Mouse (Mus musculus): Measurements from ENCODE around the gene Pipox. TPM values are rescaled to one million over a fixed set of nuclear protein-coding genes. Genes with fewer than 3 reads are reported as not detected.

Gene Pipox
- total RNA-seq, 2 experiments from 2014 or later: 0.70 to 1.3 TPM

GRCm38 (mm10) chr11:77854641-77855040, 39.3 kb downstream of the Pipox start:
- DNase-seq (ENCODE audit: extremely low spot score in 1 of 2, low spot score in 2 of 2): no peak
- Histone ChIP-seq H3K27ac (peak overlapping the region; percentile 8), H3K4me3 (no peak overlapping the region)
- intact Hi-C loops (cut with DNase I): loop anchor here (2.0 kb wide), 1 partner anchor 16 kb away; no protein-coding TSS in a partner anchor
- TF ChIP-seq CTCF (IDR thresholded peaks at IDR 0.05): no peak

GRCm38 (mm10) chr11:77852941-77853668, 40.8 kb downstream of the Pipox start:
- Histone ChIP-seq H3K27ac (no peak overlapping the region), H3K4me3 (no peak overlapping the region)
- intact Hi-C loops (cut with DNase I): no loop called here
- no peak for TF ChIP-seq CTCF (IDR thresholded peaks at IDR 0.05)
- no peak for DNase-seq (ENCODE audit: extremely low spot score in 1 of 2, low spot score in 2 of 2)

GRCm38 (mm10) chr11:77852195-77852594, 41.7 kb downstream of the Pipox start:
- no peak overlapping the region for H3K4me3 ChIP-seq
- TF ChIP-seq CTCF (IDR thresholded peaks at IDR 0.05): no peak
- intact Hi-C loops (cut with DNase I): no loop called here
- DNase-seq (ENCODE audit: extremely low spot score in 1 of 2, low spot score in 2 of 2): no peak
- peak overlapping the region; percentile 19 for H3K27ac ChIP-seq

- no peak for DNase-seq (ENCODE audit: extremely low spot score in 1 of 2, low spot score in 2 of 2)
- peak overlapping the region; percentile 72; the same call in 1 of the 2 replicates for H3K27ac ChIP-seq
- TF ChIP-seq CTCF (IDR thresholded peaks at IDR 0.05): no peak
- intact Hi-C loops (cut with DNase I): no loop called here
- no peak overlapping the region for H3K4me3 ChIP-seq
These were observed 42.3 kb downstream of the Pipox start for GRCm38 (mm10) chr11:77851483-77852010.

GRCm38 (mm10) chr11:77850401-77851244, 43.3 kb downstream of the Pipox start:
- intact Hi-C loops (cut with DNase I): no loop called here
- TF ChIP-seq CTCF (IDR thresholded peaks at IDR 0.05): peak; percentile 28
- peak overlapping the region; percentile 72 for H3K27ac ChIP-seq
- DNase-seq (ENCODE audit: extremely low spot score in 1 of 2, low spot score in 2 of 2): peak; percentile 60 to 72
- no peak overlapping the region for H3K4me3 ChIP-seq

DNA sequence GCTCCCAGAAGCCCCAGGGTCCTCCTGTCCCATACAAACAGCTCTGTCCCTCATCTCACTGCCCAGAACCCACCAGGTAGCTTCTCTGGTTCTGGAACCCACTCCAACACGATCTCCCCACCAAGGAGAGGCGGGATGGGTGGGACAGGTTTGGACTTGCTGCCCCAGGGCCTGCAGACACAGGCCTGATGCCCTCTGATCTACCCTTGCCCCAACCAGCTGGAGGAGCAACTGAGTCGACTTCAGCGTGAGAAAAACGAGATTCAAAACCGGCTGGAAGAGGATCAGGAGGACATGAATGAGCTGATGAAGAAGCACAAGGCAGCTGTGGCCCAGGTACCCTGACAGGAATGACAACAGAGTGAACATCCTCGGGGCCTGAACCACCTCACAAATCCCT, 44.7 kb downstream of the Pipox start:
- DNase-seq (ENCODE audit: extremely low spot score in 1 of 2, low spot score in 2 of 2): no peak

GRCm38 (mm10) chr11:77848131-77848530, 45.8 kb downstream of the Pipox start:
- Histone ChIP-seq H3K4me3 (no peak overlapping the region), H3K27ac (peak overlapping the region; percentile 29; the same call in 1 of the 2 replicates)
- intact Hi-C loops (cut with DNase I): no loop called here
- no peak for TF ChIP-seq CTCF (IDR thresholded peaks at IDR 0.05)
- DNase-seq (ENCODE audit: extremely low spot score in 1 of 2, low spot score in 2 of 2): no peak

More for the DNA sequence above, 44.7 kb downstream of the Pipox start:
- intact Hi-C loops (cut with DNase I): no loop called here
- Histone ChIP-seq H3K27ac (0 out of 2 replicates have a peak overlapping the region, but pooled peaks have one; percentile 40), H3K4me3 (no peak overlapping the region)
- TF ChIP-seq CTCF (IDR thresholded peaks at IDR 0.05): no peak

DNA sequence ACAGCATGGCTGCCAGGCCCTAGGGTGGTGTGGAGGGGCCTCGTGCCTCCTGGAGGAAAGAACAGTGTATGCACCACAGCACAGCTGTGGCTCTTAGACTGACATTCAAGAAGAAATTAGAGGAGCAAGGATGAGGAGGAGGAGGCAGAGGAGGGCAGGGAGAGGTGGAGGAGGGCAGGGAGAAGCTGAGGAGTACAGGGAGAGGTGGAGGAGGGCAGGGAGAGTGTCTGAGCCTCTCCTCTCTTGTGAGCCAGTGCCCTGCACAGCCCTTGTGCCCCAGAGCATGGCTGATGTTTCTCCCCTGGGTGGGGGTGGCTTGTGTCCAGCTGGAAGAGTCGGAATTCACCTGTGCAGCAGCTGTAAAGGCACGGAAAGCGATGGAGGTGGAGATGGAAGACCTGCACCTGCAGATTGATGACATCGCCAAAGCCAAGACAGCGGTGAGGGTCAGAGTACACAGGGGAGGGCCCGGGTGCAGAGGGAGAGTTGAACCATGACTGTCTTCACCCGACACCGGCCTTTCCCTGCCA, 46.2 kb downstream of the Pipox start:
- no peak for DNase-seq (ENCODE audit: extremely low spot score in 1 of 2, low spot score in 2 of 2)
- TF ChIP-seq CTCF (IDR thresholded peaks at IDR 0.05): no peak
- intact Hi-C loops (cut with DNase I): no loop called here
- Histone ChIP-seq H3K4me3 (no peak overlapping the region), H3K27ac (peak overlapping the region; percentile 29)

- no peak overlapping the region for H3K27ac ChIP-seq
- TF ChIP-seq CTCF (IDR thresholded peaks at IDR 0.05): no peak
- intact Hi-C loops (cut with DNase I): no loop called here
- H3K4me3 ChIP-seq: no peak overlapping the region
- no peak for DNase-seq (ENCODE audit: extremely low spot score in 1 of 2, low spot score in 2 of 2)
These were observed 50.0 kb downstream of the Pipox start for GRCm38 (mm10) chr11:77843906-77844200.

- H3K27ac ChIP-seq: no peak overlapping the region
- DNase-seq (ENCODE audit: extremely low spot score in 1 of 2, low spot score in 2 of 2): no peak
- no peak overlapping the region for H3K4me3 ChIP-seq
- no peak for TF ChIP-seq CTCF (IDR thresholded peaks at IDR 0.05)
- intact Hi-C loops (cut with DNase I): no loop called here
These were observed 50.6 kb downstream of the Pipox start for GRCm38 (mm10) chr11:77843068-77843905.

DNA sequence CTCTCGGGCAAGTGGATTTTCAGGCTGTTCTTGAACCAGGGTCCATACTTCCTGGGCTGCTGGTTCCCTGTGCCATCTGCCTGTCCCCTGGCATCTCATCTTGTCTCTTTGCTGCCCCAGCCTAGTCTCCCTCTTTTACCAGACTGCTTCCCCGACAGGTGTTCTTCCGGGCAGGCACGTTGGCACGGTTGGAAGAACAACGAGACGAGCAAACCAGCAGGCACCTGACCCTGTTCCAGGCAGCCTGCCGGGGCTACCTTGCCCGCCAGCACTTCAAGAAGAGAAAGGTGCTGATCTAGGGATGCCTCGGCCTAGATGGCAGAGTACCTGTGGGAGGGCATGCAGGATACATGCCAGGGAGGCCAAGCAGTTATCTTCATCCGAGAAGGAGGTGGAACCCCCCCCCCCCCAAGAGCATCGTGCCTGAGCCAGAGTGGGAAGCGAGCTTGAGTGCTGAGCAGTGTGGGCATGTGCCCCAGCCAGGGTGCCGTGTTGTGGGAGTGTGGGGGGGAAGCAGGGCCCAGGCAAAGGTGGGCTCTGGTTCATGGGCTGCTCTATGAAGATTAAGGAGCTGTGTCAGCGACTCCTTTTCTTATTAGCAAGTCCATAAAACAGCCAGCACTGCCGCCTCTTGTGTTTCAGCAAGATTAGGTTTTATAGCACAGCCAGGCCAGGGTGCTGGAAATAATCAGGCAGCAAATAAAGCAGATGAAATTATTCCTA, 53.2 kb downstream of the Pipox start:
- TF ChIP-seq CTCF (IDR thresholded peaks at IDR 0.05): no peak
- Histone ChIP-seq H3K27ac (no peak overlapping the region), H3K4me3 (no peak overlapping the region)
- intact Hi-C loops (cut with DNase I): no loop called here
- DNase-seq (ENCODE audit: extremely low spot score in 1 of 2, low spot score in 2 of 2): no peak
